Mouse (Mus musculus) cortical plate, adult 2 months (tissue): ENCODE results near the gene Cd83. TPM values are rescaled to one million over a fixed set of nuclear protein-coding genes. Genes with fewer than 3 reads are reported as not detected.

Experiments
- H3K27ac ChIP-seq: fragments of 200-500 bp; 2 replicates; pipeline ENCODE4 v1.5.1; 2012; ENCODE audit warnings: low read length, control low read depth, inconsistent platforms; ENCODE audit not compliant: insufficient read depth
- H3K4me1 ChIP-seq: fragments of 200-500 bp; 2 replicates; pipeline ENCODE4 v1.6.1; 2011; ENCODE audit warnings: low read length; ENCODE audit not compliant: control insufficient read depth, insufficient read depth
- H3K4me3 ChIP-seq: fragments of 200-500 bp; 2 replicates; pipeline ENCODE4 v1.5.1; 2011; ENCODE audit warnings: mild to moderate bottlenecking, low read length, control low read depth; ENCODE audit not compliant: insufficient read depth
- CTCF ChIP-seq: fragments of 200-500 bp; IDR thresholded peaks from 2 replicates; pipeline ENCODE4 v1.5.1; 2011; ENCODE audit warnings: mild to moderate bottlenecking, control low read depth, low read length; ENCODE audit not compliant: insufficient read depth; ENCODE audit errors: extremely low read depth
- POLR2A ChIP-seq: fragments of 200-500 bp; IDR thresholded peaks from 2 replicates; pipeline ENCODE4 v1.6.1; 2011; ENCODE audit warnings: mild to moderate bottlenecking, low read length, control low read depth; ENCODE audit not compliant: insufficient read depth; ENCODE audit errors: extremely low read depth
- polyA plus RNA-seq: library from polyadenylated mRNA; depleted of rRNA; stranded (reverse); fragments of >200 nt; gene quantifications from 2 replicates; pipeline ENCODE4 v1.2.3, GENCODE M21; 2012; rRNA removed

Cd83 gene
- polyA plus RNA-seq, 1 experiment = 11.7 TPM

GRCm38 (mm10) chr13:43822306-43822705 is 37.7 kb downstream of the Cd83 start:
- TF ChIP-seq POLR2A (no peak), CTCF (no peak)
- no peaks in the 10 kb centered on the region for H3K4me1 ChIP-seq
- no peak overlapping the region for H3K27ac ChIP-seq

DNA sequence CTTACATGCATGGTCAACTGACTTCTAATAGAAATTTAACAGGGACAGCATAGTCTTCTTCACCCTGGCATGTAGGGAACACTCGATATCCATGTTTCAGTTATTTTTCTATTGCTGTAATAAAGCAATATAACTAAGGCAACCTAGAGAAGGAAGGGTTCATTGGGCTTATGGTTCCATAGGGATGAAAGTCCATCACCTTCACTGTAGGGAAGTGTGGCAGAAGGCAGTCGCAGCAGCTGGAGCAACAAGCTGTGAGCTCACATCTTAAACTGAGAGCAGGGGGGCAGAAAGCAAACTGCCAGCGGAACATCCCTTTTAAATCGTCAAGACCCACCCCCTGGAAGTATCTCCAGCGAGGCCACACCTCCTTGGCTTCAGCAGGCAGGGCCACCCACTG is 44.1 kb downstream of the Cd83 start:
- Histone ChIP-seq H3K27ac (no peak overlapping the region), H3K4me1 (no peaks in the 10 kb centered on the region), H3K4me3 (no peak overlapping the region)
- TF ChIP-seq CTCF (no peak), POLR2A (no peak)

More at GRCm38 (mm10) chr13:43822306-43822705, 37.7 kb downstream of the Cd83 start:
- no peak overlapping the region for H3K4me3 ChIP-seq

DNA sequence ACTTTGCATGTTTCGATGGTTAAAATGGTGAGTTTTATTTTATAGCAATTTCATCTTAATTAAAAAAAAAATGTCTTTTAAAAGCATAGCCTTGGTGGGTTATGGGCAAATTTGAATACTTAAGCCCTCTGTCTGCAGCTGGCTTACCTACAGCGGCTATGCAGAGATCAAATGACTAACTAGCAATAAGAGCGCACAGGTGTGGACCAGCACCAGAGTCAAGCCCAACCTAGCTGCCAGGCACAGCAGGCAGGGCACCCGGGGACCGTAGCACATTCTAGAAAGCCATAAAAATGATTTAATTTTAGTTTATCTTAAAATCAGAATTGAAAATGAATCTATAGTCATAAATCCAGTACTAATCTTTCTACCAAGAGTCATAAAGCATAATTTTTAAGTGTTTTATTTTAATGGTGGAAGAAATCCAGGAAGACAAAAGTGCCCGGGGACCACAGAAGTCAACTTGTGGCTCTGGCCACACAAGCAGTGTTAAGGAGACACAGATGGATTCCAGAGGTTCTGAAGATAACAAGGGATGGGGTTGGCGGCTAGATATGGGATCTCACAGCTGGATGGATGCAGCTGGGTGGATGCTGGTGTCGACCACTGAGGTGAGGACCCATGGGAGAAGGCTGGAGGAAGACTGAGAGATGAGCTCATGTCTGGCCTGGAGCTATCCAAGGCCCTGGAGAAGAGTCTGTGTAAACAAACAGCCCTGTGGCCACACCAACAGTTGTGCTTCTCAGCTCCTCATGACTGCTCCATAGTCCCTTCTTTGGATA is 46.5 kb downstream of the Cd83 start:
- Histone ChIP-seq H3K4me3 (no peak overlapping the region), H3K4me1 (no peaks in the 10 kb centered on the region), H3K27ac (no peak overlapping the region)
- TF ChIP-seq POLR2A (no peak), CTCF (no peak)

- Histone ChIP-seq H3K4me1 (no peaks in the 10 kb centered on the region), H3K27ac (no peak overlapping the region), H3K4me3 (no peak overlapping the region)
- TF ChIP-seq POLR2A (no peak), CTCF (no peak)
Observed at GRCm38 (mm10) chr13:43832731-43833130, 48.2 kb downstream of the Cd83 start.

DNA sequence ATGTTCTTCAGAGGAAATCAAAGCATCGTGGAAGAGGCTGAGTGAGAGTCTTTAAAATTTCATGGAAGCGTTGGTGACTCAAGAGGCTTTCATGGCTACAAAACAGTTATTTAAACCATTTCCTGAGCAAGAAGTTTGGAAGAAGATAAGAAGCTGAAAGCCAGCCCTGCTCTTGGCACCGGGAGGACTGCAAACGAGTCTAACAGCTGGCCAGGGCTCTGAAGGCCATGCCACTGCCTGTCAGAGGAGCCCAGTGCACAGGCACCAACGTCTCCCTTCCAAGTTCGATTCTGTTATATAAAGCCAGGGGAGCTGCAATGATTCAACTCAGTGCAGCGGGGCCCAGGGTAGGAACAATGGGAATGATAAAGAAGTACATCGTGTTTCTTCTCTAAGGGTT is 51.8 kb downstream of the Cd83 start:
- H3K4me3 ChIP-seq = no peak overlapping the region
- no peak overlapping the region for H3K27ac ChIP-seq
- H3K4me1 ChIP-seq = no peaks in the 10 kb centered on the region
- no peak for TF ChIP-seq CTCF
- TF ChIP-seq POLR2A = no peak

- Histone ChIP-seq H3K4me1 (no peaks in the 10 kb centered on the region), H3K27ac (no peak overlapping the region), H3K4me3 (no peak overlapping the region)
- TF ChIP-seq POLR2A (no peak), CTCF (no peak)
Observed at GRCm38 (mm10) chr13:43837812-43838211, 53.2 kb downstream of the Cd83 start.

- H3K27ac ChIP-seq = no peak overlapping the region
- peaks cover 1% of the 10 kb centered on the region; the same call in 1 of the 2 replicates for H3K4me1 ChIP-seq
- no peak overlapping the region for H3K4me3 ChIP-seq
- no peak for TF ChIP-seq POLR2A
- no peak for TF ChIP-seq CTCF
Observed at GRCm38 (mm10) chr13:43845151-43845550, 60.6 kb downstream of the Cd83 start.

DNA sequence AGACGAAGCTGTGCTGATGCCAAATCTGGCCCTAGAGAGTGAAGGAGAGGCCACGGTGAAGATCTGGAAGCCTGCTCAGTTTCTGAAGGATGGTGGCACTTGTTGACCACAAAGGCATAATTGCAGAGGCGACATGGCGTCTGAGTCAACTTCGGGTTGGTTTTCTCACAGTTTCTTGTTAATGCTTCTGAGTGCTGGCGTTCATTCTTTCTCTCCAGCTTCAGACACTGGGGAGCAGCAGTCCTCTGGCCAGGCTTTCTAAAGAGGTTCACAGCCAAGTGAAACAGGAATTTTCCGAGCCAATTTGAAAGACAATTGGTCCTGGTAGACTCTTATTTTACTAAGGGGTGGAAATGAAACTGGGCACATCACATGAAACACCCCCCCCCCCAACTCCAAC is 62.6 kb downstream of the Cd83 start:
- no peak overlapping the region for H3K27ac ChIP-seq
- no peak for TF ChIP-seq CTCF
- no peak for TF ChIP-seq POLR2A

DNA sequence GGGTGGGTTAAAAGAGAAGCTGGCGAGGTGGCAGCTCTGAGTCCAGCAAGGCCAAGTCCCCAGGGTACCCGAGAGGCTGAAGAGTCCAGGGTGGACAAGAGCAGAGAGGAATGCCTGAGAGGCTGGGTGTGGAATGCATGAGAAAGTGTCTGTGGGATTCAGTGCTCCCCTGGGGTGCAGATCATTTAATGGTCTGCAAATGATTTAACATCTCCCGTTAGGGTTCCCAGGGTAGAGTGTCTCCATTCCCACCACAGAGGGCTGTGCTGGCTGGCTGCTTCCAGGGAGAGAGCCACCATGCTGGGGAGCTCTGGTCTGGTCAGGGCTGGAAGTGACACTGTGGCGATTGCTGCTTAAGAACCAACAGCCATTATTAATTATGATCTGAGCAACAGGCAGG is 65.2 kb downstream of the Cd83 start:
- Histone ChIP-seq H3K4me3 (no peak overlapping the region), H3K27ac (no peak overlapping the region), H3K4me1 (peaks cover 1% of the 10 kb centered on the region; the same call in 1 of the 2 replicates)
- TF ChIP-seq POLR2A = no peak
- TF ChIP-seq CTCF = no peak

More for the DNA sequence above, 62.6 kb downstream of the Cd83 start:
- Histone ChIP-seq H3K4me1 (peaks cover 1% of the 10 kb centered on the region; the same call in 1 of the 2 replicates), H3K4me3 (no peak overlapping the region)

DNA sequence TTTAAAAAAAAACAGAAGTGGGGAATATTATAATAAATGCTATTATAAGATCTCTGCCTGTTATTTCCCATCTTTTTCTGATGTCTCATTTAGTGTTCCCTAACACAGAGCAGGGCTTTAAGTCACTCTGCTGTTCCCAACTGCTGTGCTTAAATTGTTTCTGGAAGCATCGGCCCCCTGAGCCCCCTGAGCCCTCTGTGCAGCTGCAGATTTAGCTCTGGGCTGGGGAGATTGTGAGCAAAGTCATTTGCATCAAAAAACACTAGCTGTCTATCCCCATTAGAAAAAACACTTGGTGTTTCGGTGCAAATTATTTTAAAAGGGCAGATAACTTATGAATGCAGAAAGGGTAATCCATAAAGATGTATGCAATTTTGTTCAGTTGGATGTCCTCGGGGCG is 66.5 kb downstream of the Cd83 start:
- Histone ChIP-seq H3K4me1 (no peaks in the 10 kb centered on the region), H3K4me3 (no peak overlapping the region), H3K27ac (no peak overlapping the region)
- TF ChIP-seq POLR2A = no peak

Other genes starting within 250 kb of the Cd83 start
- 24.5 and 26.1 TPM in 2 replicates for gene Mcur1, start 224.6 kb upstream of the Cd83 start, polyA plus RNA-seq
- 7.3 and 9.1 TPM in 2 replicates for gene Rnf182, start 169.1 kb upstream of the Cd83 start, polyA plus RNA-seq